Mouse (Mus musculus) lung, postnatal 0 days (tissue): ENCODE data around the gene Igbp1. TPM values are rescaled to one million over a fixed set of nuclear protein-coding genes. Genes with fewer than 3 reads are reported as not detected.

Experiments
- ATAC-seq: fragments of 200-750 bp; cut with Nextera tagmentation; 2 replicates; pipeline ENCODE4 v1.8.0; 2017; ENCODE audit warnings: moderate library complexity
- DNase-seq: peaks from one replicate; pipeline ENCODE4 v3.0.0-alpha.2; 2016; ENCODE audit warnings: low spot score
- H3K27ac ChIP-seq: fragments of 300-500 bp; sonication (generic); 2 replicates; pipeline ENCODE4 v1.5.1; 2014; ENCODE audit warnings: antibody characterized with exemption, mild to moderate bottlenecking, low read length, mixed read lengths
- H3K27me3 ChIP-seq: fragments of 300-500 bp; sonication (generic); replicated peaks from 2 replicates; pipeline ENCODE4 v1.6.1; 2014; ENCODE audit warnings: low read length, mixed read lengths; ENCODE audit not compliant: insufficient read depth
- H3K36me3 ChIP-seq: fragments of 300-500 bp; sonication (generic); 2 replicates; pipeline ENCODE4 v1.6.1; 2014; ENCODE audit warnings: low read length, mixed read lengths; ENCODE audit not compliant: insufficient read depth
- H3K4me1 ChIP-seq: fragments of 300-500 bp; sonication (generic); 2 replicates; pipeline ENCODE4 v1.6.1; 2014; ENCODE audit warnings: antibody characterized with exemption, low read depth, low read length, mixed read lengths; ENCODE audit not compliant: insufficient read depth
- H3K4me2 ChIP-seq: fragments of 300-500 bp; sonication (generic); replicated peaks from 2 replicates; pipeline ENCODE4 v1.6.1; 2014; ENCODE audit warnings: low read depth, mild to moderate bottlenecking, low read length, moderate library complexity, mixed read lengths
- H3K4me3 ChIP-seq: fragments of 300-500 bp; sonication (generic); 2 replicates; pipeline ENCODE4 v1.5.1; 2014; ENCODE audit warnings: low read depth, low read length
- H3K9ac ChIP-seq: fragments of 300-500 bp; sonication (generic); replicated peaks from 2 replicates; pipeline ENCODE4 v1.6.1; 2014; ENCODE audit warnings: low read depth, mild to moderate bottlenecking
- H3K9me3 ChIP-seq: fragments of 300-500 bp; sonication (generic); 2 replicates; pipeline ENCODE4 v1.6.1; 2016; ENCODE audit warnings: low read length, mixed read lengths
- CTCF ChIP-seq: IDR thresholded peaks from 2 replicates; pipeline ENCODE4 v1.5.1; 2016; ENCODE audit warnings: antibody characterized with exemption, mild to moderate bottlenecking
- EP300 ChIP-seq: IDR thresholded peaks from 2 replicates; pipeline ENCODE4 v1.6.1; 2016; ENCODE audit warnings: antibody characterized with exemption, mild to moderate bottlenecking, control low read depth
- WGBS: fragments of 180-500 bp; shearing (Covaris S2); extraction: QIAGEN DNeasy Blood & Tissue Kit; methylation state at CpG from one replicate; pipeline ENCODE4 v1.1.7; 2014; 5-methylcytosine and 5-hydroxymethylcytosine counted together
- polyA plus RNA-seq: library from polyadenylated mRNA; unstranded; fragments of >200 nt; fragmentation: Nextera tagmentation; extraction: Ambion mirVana; gene quantifications from 2 replicates; pipeline ENCODE4 v1.2.1, GENCODE M21; 2015

Gene Igbp1
- 35.5 and 37.6 TPM in 2 replicates for polyA plus RNA-seq

GRCm38 (mm10) chrX:100494068-100494978 lies at the start of gene Igbp1:
Gene Igbp1 (plus strand): TSS chrX:100494291.
- 12% methylated on average over 32 of the region's 32 CpGs for WGBS
- no peaks in the 10 kb centered on the region for H3K36me3 ChIP-seq
- H3K4me3 ChIP-seq: peak within 1 kb of the TSS; percentile 59
- no peaks in the 10 kb centered on the region for H3K27me3 ChIP-seq
- peak within 1 kb of the TSS; percentile 61 for H3K4me2 ChIP-seq
- peak; percentile 95 for DNase-seq
- ATAC-seq: peak; percentile 99
- H3K9ac ChIP-seq: peak within 1 kb of the TSS; percentile 36
- H3K4me1 ChIP-seq: no peaks in the 10 kb centered on the region
- no peaks in the 10 kb centered on the region for H3K9me3 ChIP-seq
- TF ChIP-seq EP300 (peak; percentile 37; the same call in 1 of the 2 replicates), CTCF (peak; percentile 54)
- peak within 1 kb of the TSS; percentile 85 for H3K27ac ChIP-seq

GRCm38 (mm10) chrX:100468047-100468446 lies 26.0 kb upstream of the Igbp1 start:
- no peak overlapping the region for H3K4me3 ChIP-seq
- H3K36me3 ChIP-seq: no peaks in the 10 kb centered on the region
- WGBS: 47% methylated on average over 4 of the region's 4 CpGs
- TF ChIP-seq EP300 (no peak), CTCF (no peak)
- H3K27ac ChIP-seq: no peak overlapping the region
- H3K9ac ChIP-seq: no peak overlapping the region
- H3K27me3 ChIP-seq: no peaks in the 10 kb centered on the region
- ATAC-seq (no peak), DNase-seq (no peak)
- H3K4me1 ChIP-seq: no peaks in the 10 kb centered on the region
- no peak overlapping the region for H3K4me2 ChIP-seq
- no peaks in the 10 kb centered on the region for H3K9me3 ChIP-seq

DNA sequence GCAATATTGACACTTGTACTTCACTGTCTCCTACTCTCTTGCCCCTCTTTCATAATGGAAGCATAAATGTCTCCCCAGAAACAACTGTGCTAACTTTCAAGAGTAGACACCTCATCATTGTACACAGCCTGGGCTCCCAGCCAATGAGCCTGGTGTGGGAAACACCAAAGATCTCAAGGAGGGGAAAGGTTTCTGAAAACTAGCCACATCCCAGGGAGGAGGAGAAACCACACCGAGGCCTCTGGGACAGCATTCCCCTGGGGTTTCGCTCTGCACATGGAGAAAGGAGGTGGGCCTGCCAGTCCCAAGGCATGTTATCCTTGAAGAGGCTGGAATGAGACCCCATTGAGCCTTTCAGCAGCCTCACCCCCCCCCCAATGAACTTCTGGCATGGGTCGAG lies 24.0 kb upstream of the Igbp1 start:
- Histone ChIP-seq H3K27me3 (no peaks in the 10 kb centered on the region), H3K9me3 (no peaks in the 10 kb centered on the region), H3K4me3 (no peak overlapping the region), H3K9ac (no peak overlapping the region), H3K4me2 (no peak overlapping the region), H3K4me1 (no peaks in the 10 kb centered on the region), H3K36me3 (no peaks in the 10 kb centered on the region), H3K27ac (no peak overlapping the region)
- ATAC-seq: no peak
- WGBS: 71% methylated on average over 3 of the region's 3 CpGs
- TF ChIP-seq CTCF (no peak), EP300 (no peak)
- DNase-seq: peak; percentile 37

DNA sequence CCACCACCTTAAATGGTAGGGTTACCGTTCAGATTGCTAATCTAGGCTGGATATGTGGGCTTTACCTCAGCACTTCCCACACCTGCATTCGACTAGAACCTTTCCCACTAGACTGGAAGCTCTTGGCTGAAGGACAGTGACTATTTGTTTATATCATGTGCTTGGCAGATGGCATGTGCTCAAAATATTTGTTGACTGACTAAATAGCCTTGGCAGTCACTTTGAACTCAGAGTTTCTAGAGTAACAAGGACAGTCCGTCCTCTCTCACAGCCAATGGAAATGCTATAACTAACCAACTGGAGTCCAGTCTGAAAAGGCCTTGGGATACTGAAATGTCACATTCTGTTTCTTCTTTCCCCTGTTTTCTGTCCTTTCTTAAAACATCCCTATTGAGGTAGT lies 22.6 kb upstream of the Igbp1 start:
- no peaks in the 10 kb centered on the region for H3K4me1 ChIP-seq
- no peak overlapping the region for H3K4me3 ChIP-seq
- TF ChIP-seq CTCF (no peak), EP300 (no peak)
- H3K9me3 ChIP-seq: no peaks in the 10 kb centered on the region
- H3K4me2 ChIP-seq: no peak overlapping the region
- no peak overlapping the region for H3K27ac ChIP-seq
- 74% methylated on average over 3 of the region's 3 CpGs for WGBS
- peak; percentile 20 for DNase-seq
- H3K27me3 ChIP-seq: no peaks in the 10 kb centered on the region
- no peak overlapping the region for H3K9ac ChIP-seq
- no peaks in the 10 kb centered on the region for H3K36me3 ChIP-seq
- no peak for ATAC-seq

DNA sequence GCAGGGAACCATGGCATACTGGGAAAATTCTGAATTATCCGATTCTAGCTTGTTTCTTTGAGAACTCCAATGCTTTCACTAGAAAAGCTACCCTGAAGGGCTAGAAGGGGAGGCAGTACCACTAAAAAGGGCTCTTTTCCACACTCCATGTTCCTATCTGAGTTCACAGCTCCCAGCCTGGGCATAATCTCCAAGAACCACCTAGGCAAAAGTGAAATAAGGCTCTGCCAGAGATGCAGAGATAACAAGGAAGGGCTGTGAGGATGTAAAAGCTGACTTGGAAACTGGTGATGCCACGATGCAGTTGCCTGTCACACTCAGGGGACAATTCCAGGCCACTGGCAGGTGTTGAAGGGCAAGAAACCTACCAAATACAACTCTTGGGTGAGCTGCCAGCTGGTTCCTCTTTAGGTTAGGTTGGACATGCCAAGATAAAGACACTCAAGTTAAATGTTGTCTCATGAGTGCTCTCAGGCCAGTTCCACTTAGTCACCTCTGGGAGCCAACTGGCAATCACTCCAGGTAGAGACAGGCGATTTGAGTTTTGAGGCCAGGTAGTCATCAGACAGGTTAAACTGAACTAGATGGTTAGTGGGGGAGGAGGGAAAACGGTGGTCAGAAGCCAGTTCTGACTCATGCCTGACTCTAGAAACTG lies 18.4 kb upstream of the Igbp1 start:
- WGBS: 37% methylated on average over 4 of the region's 4 CpGs
- Histone ChIP-seq H3K9me3 (no peaks in the 10 kb centered on the region), H3K9ac (no peak overlapping the region), H3K4me3 (no peak overlapping the region), H3K27ac (no peak overlapping the region), H3K27me3 (no peaks in the 10 kb centered on the region), H3K4me2 (no peak overlapping the region), H3K4me1 (no peaks in the 10 kb centered on the region), H3K36me3 (no peaks in the 10 kb centered on the region)
- ATAC-seq (no peak), DNase-seq (no peak)
- TF ChIP-seq EP300: no peak
- no peak for TF ChIP-seq CTCF

GRCm38 (mm10) chrX:100480317-100480716 lies 13.8 kb upstream of the Igbp1 start:
- Histone ChIP-seq H3K36me3 (no peaks in the 10 kb centered on the region), H3K27me3 (no peaks in the 10 kb centered on the region), H3K4me3 (no peak overlapping the region), H3K4me1 (no peaks in the 10 kb centered on the region), H3K9me3 (no peaks in the 10 kb centered on the region), H3K27ac (no peak overlapping the region), H3K4me2 (no peak overlapping the region), H3K9ac (no peak overlapping the region)
- 30% methylated on average over 3 of the region's 3 CpGs for WGBS
- DNase-seq: peak; percentile 84
- peak; percentile 62 for ATAC-seq
- TF ChIP-seq EP300 (no peak), CTCF (peak; percentile 76)
